Mouse (Mus musculus) kidney, adult 2 months (tissue): ENCODE results near the gene Ppp1r9a. TPM values are rescaled to one million over a fixed set of nuclear protein-coding genes. Genes with fewer than 3 reads are reported as not detected.

Experiments used
- DNase-seq: peaks from one replicate; pipeline ENCODE4 v3.0.0; 2021
- H3K27ac ChIP-seq: fragments of 200-500 bp; 2 replicates; pipeline ENCODE4 v1.5.1; 2012; ENCODE audit warnings: low read depth, low read length, control low read depth, inconsistent platforms; ENCODE audit not compliant: insufficient read depth
- H3K27me3 ChIP-seq: fragments of 200-500 bp; replicated peaks from 2 replicates; pipeline ENCODE4 v1.6.1; 2012; ENCODE audit warnings: mild to moderate bottlenecking, moderate library complexity, low read length, inconsistent platforms; ENCODE audit not compliant: control insufficient read depth, insufficient read depth
- H3K36me3 ChIP-seq: fragments of 200-500 bp; 2 replicates; pipeline ENCODE4 v1.6.1; 2012; ENCODE audit warnings: mild to moderate bottlenecking, moderate library complexity, low read length, inconsistent platforms; ENCODE audit not compliant: control insufficient read depth, insufficient read depth
- H3K4me1 ChIP-seq: fragments of 200-500 bp; 2 replicates; pipeline ENCODE4 v1.6.1; 2011; ENCODE audit warnings: low read length; ENCODE audit not compliant: control insufficient read depth, insufficient read depth
- H3K4me3 ChIP-seq: fragments of 200-500 bp; 2 replicates; pipeline ENCODE4 v1.5.1; 2011; ENCODE audit warnings: mild to moderate bottlenecking, low read depth, low read length, control low read depth; ENCODE audit not compliant: insufficient read depth
- CTCF ChIP-seq: fragments of 200-500 bp; conservative IDR thresholded peaks from 2 replicates; pipeline ENCODE4 v1.5.1; 2011; ENCODE audit warnings: low read depth, mild to moderate bottlenecking, control low read depth, low read length, moderate library complexity, mixed read lengths; ENCODE audit not compliant: insufficient read depth, insufficient read length
- POLR2A ChIP-seq: fragments of 200-500 bp; IDR thresholded peaks from one replicate; pipeline ENCODE4 v1.6.1; 2011; ENCODE audit warnings: low read depth, low read length, control low read depth
- WGBS: fragments of 180-500 bp; shearing (Covaris S2); methylation state at CpG from one replicate; pipeline ENCODE4 v1.1.7; 2018; 5-methylcytosine and 5-hydroxymethylcytosine counted together
- polyA plus RNA-seq: library from polyadenylated mRNA; depleted of rRNA; stranded (reverse); fragments of >200 nt; gene quantifications from 2 replicates; pipeline ENCODE4 v1.2.3, GENCODE M21; 2012

Ppp1r9a gene
- polyA plus RNA-seq, 1 experiment: 3.0 TPM

DNA sequence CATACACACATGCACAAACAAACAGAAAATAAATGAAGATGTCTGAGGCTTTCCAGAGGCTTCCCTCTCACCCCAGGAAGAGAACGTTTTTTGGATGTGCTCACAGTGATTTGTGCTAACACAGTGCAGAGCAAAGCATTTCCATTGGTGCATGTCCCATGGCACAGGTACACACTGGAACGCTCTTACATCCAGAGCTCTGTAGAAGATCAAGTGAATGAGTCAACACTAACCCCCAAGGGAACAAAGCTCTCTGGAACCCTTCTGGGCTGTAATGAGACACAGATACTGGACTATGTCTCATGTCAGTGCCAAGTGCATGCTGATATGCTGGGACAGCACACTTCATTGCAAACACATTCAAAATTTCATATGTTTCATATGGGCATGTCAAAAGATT is 175.3 kb downstream of the Ppp1r9a start:
- Histone ChIP-seq H3K4me1 (no peaks in the 10 kb centered on the region), H3K4me3 (no peak overlapping the region), H3K36me3 (no peaks in the 10 kb centered on the region), H3K27ac (no peak overlapping the region), H3K27me3 (no peaks in the 10 kb centered on the region)
- TF ChIP-seq POLR2A: no peak
- DNase-seq: no peak
- WGBS: 89% methylated on average over 2 of the region's 2 CpGs

- no peaks in the 10 kb centered on the region for H3K27me3 ChIP-seq
- no peaks in the 10 kb centered on the region for H3K4me1 ChIP-seq
- no peak overlapping the region for H3K4me3 ChIP-seq
- DNase-seq: no peak
- H3K36me3 ChIP-seq: no peaks in the 10 kb centered on the region
- H3K27ac ChIP-seq: no peak overlapping the region
- TF ChIP-seq POLR2A (no peak), CTCF (no peak)
- 100% methylated on average over 1 of the region's 1 CpGs for WGBS
Observed at GRCm38 (mm10) chr6:5079108-5079507, 176.4 kb downstream of the Ppp1r9a start.

DNA sequence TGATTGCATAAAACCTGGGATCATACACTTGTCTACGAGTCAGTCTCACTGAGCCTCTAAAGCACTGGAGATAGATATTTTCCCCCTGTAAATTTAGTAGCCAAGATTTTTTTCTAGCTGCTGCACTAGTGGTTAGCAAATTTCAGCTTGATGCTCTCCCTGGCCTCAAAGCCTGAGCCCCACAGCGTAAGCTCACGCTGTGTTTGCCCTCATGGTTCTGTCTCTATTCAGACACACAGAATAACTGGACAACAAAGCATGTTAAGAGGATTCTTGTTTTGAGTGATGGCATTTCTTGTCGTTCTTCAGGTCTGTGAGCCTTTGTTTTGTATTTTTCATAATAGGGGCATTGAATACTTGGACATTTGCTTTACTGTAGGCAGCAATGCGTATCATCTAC is 177.4 kb downstream of the Ppp1r9a start:
- H3K4me3 ChIP-seq: no peak overlapping the region
- no peak for TF ChIP-seq CTCF
- H3K27ac ChIP-seq: no peak overlapping the region
- 96% methylated on average over 5 of the region's 5 CpGs for WGBS
- DNase-seq: no peak
- H3K27me3 ChIP-seq: no peaks in the 10 kb centered on the region
- no peaks in the 10 kb centered on the region for H3K4me1 ChIP-seq
- H3K36me3 ChIP-seq: no peaks in the 10 kb centered on the region

DNA sequence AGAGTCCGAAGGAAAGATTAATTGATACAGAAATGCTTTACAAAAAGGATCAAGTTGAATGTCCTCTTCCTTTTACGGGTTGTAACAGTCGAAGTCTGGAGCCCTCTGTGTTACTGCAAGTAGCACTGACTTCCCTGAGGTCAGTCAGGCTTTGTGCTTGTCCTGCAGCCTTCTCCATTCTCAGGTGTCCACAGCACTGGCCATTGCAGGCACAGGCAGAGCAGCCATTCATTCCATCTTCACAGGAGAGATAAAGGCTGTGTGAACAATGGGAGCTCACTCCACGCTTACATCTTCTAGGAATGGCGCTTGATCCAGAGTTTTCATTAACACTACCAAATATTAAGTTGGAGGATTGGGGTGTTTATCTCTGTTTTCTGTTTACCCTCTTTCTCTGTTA is 177.8 kb downstream of the Ppp1r9a start:
- WGBS: 87% methylated on average over 5 of the region's 5 CpGs
- Histone ChIP-seq H3K36me3 (no peaks in the 10 kb centered on the region), H3K4me3 (no peak overlapping the region), H3K4me1 (no peaks in the 10 kb centered on the region), H3K27me3 (no peaks in the 10 kb centered on the region), H3K27ac (no peak overlapping the region)
- TF ChIP-seq CTCF (no peak), POLR2A (no peak)
- no peak for DNase-seq

DNA sequence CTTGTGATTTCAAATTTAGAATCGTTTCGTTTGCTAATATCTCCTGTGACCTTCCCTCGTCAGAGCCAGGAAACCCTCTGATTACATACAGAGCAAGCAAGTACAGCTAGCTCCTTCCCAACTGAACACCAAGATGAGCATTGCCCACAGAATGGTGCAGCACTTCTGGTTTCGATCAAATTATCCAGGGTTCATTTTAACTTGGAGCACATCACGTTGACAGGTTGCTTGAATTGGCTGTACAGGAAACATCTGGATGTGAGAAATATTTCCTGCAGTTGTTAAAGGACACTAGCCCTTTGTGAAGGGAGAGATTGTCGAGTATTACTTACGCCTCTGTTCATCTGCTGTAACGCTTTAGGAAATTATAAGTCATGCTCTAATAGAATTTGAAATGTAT is 178.4 kb downstream of the Ppp1r9a start:
- TF ChIP-seq POLR2A (no peak), CTCF (no peak)
- Histone ChIP-seq H3K4me3 (no peak overlapping the region), H3K4me1 (no peaks in the 10 kb centered on the region), H3K27me3 (no peaks in the 10 kb centered on the region), H3K36me3 (no peaks in the 10 kb centered on the region), H3K27ac (no peak overlapping the region)
- no peak for DNase-seq
- 51% methylated on average over 8 of the region's 8 CpGs for WGBS

- Histone ChIP-seq H3K36me3 (no peaks in the 10 kb centered on the region), H3K27ac (no peak overlapping the region), H3K4me1 (no peaks in the 10 kb centered on the region), H3K4me3 (no peak overlapping the region), H3K27me3 (no peaks in the 10 kb centered on the region)
- TF ChIP-seq CTCF: no peak
- TF ChIP-seq POLR2A: no peak
- DNase-seq: no peak
Observed at GRCm38 (mm10) chr6:5082144-5082543, 179.4 kb downstream of the Ppp1r9a start.

DNA sequence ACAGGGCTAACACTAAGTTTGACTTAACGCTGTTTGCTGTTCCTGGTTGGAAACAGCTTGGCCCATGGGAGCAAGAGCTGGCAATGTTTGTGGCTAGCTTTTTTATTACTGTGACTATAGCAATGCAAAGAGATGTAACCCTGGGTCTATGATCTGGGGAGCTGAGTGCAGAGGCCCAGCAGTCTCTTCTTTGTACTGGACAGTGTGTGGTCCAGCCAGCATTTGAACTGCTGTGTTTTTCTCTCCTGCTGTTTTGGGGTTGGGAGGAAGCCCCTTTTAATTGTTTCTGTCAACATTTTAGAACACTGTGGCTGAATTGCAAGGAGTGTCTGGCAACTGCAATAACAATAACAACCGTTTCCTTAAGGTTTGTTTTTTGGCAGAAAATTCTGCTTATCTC is 180.0 kb downstream of the Ppp1r9a start:
- Histone ChIP-seq H3K36me3 (no peaks in the 10 kb centered on the region), H3K27ac (no peak overlapping the region), H3K4me1 (no peaks in the 10 kb centered on the region), H3K4me3 (no peak overlapping the region), H3K27me3 (no peaks in the 10 kb centered on the region)
- TF ChIP-seq CTCF (no peak), POLR2A (no peak)
- no peak for DNase-seq
- 71% methylated on average over 2 of the region's 2 CpGs for WGBS

- no peaks in the 10 kb centered on the region for H3K4me1 ChIP-seq
- TF ChIP-seq POLR2A (no peak), CTCF (no peak)
- H3K4me3 ChIP-seq: no peak overlapping the region
- no peak for DNase-seq
- no peaks in the 10 kb centered on the region for H3K36me3 ChIP-seq
- no peak overlapping the region for H3K27ac ChIP-seq
- H3K27me3 ChIP-seq: no peaks in the 10 kb centered on the region
- 47% methylated on average over 4 of the region's 4 CpGs for WGBS
Observed at GRCm38 (mm10) chr6:5083957-5084356, 181.2 kb downstream of the Ppp1r9a start.
